Mouse (Mus musculus): ENCODE results near the gene Nrf1. TPM values are rescaled to one million over a fixed set of nuclear protein-coding genes. Genes with fewer than 3 reads are reported as not detected.

Nrf1 gene
- 48.5 and 70.1 TPM in 2 replicates for polyA plus RNA-seq (2014; fragmentation: Nextera tagmentation; extraction: Ambion mirVana)

GRCm38 (mm10) chr6:30047271-30048162 is at the start of gene Nrf1:
TSS of gene Nrf1 (plus strand) at chr6:30047988.
- H3K4me1 ChIP-seq (ENCODE audit: control insufficient read depth, insufficient read depth, low read length): peaks cover 14% of the 10 kb centered on the region; the same call in 1 of the 2 replicates
- peak within 1 kb of the TSS; percentile 88 for H3K4me3 ChIP-seq (ENCODE audit: low read length)
- no peaks in the 10 kb centered on the region for H3K36me3 ChIP-seq (ENCODE audit: control insufficient read depth, insufficient read depth, low read length)
- H3K27ac ChIP-seq (ENCODE audit: low read depth, low read length): peak within 1 kb of the TSS; percentile 100
- H3K4me2 ChIP-seq (replicated peaks; ENCODE audit: low read depth, low read length): peak within 1 kb of the TSS; percentile 60
- no peaks in the 10 kb centered on the region for H3K27me3 ChIP-seq (ENCODE audit: control insufficient read depth, insufficient read depth, low read length)
- no peaks in the 10 kb centered on the region for H3K9me3 ChIP-seq (ENCODE audit: control insufficient read depth, low read length)
- peak; percentile 95 for ATAC-seq (ENCODE audit: low FRiP score, low TSS enrichment)
- under 1% methylated on average over 52 of the region's 78 CpGs for WGBS
- peak within 1 kb of the TSS; percentile 100 for H3K9ac ChIP-seq (ENCODE audit: low read depth, low read length)

- Histone ChIP-seq H3K9me3 (ENCODE audit: control insufficient read depth, low read length) (no peaks in the 10 kb centered on the region), H3K4me2 (replicated peaks; ENCODE audit: low read depth, low read length) (no peak overlapping the region), H3K27me3 (ENCODE audit: control insufficient read depth, insufficient read depth, low read length) (no peaks in the 10 kb centered on the region), H3K4me3 (ENCODE audit: low read length) (no peak overlapping the region), H3K36me3 (ENCODE audit: control insufficient read depth, insufficient read depth, low read length) (no peaks in the 10 kb centered on the region), H3K27ac (ENCODE audit: low read depth, low read length) (no peak overlapping the region), H3K9ac (ENCODE audit: low read depth, low read length) (no peak overlapping the region), H3K4me1 (ENCODE audit: control insufficient read depth, insufficient read depth, low read length) (no peaks in the 10 kb centered on the region)
- no peak for ATAC-seq (ENCODE audit: low FRiP score, low TSS enrichment)
- 71% methylated on average over 9 of the region's 9 CpGs for WGBS
Observed at GRCm38 (mm10) chr6:29998140-29998539, 49.6 kb upstream of the Nrf1 start.

- 56% methylated on average over 4 of the region's 4 CpGs for WGBS
- Histone ChIP-seq H3K9ac (ENCODE audit: low read depth, low read length) (no peak overlapping the region), H3K36me3 (ENCODE audit: control insufficient read depth, insufficient read depth, low read length) (no peaks in the 10 kb centered on the region), H3K4me2 (replicated peaks; ENCODE audit: low read depth, low read length) (no peak overlapping the region), H3K27me3 (ENCODE audit: control insufficient read depth, insufficient read depth, low read length) (no peaks in the 10 kb centered on the region), H3K9me3 (ENCODE audit: control insufficient read depth, low read length) (no peaks in the 10 kb centered on the region), H3K27ac (ENCODE audit: low read depth, low read length) (no peak overlapping the region), H3K4me3 (ENCODE audit: low read length) (no peak overlapping the region), H3K4me1 (ENCODE audit: control insufficient read depth, insufficient read depth, low read length) (no peaks in the 10 kb centered on the region)
- ATAC-seq (ENCODE audit: low FRiP score, low TSS enrichment): no peak
Observed at GRCm38 (mm10) chr6:29998771-29999170, 49.0 kb upstream of the Nrf1 start.

GRCm38 (mm10) chr6:30002628-30003027 is 45.2 kb upstream of the Nrf1 start:
- H3K9me3 ChIP-seq (ENCODE audit: control insufficient read depth, low read length): no peaks in the 10 kb centered on the region
- H3K4me3 ChIP-seq (ENCODE audit: low read length): no peak overlapping the region
- WGBS: 82% methylated on average over 9 of the region's 9 CpGs
- no peaks in the 10 kb centered on the region for H3K36me3 ChIP-seq (ENCODE audit: control insufficient read depth, insufficient read depth, low read length)
- no peak for ATAC-seq (ENCODE audit: low FRiP score, low TSS enrichment)
- no peak overlapping the region for H3K9ac ChIP-seq (ENCODE audit: low read depth, low read length)
- H3K4me1 ChIP-seq (ENCODE audit: control insufficient read depth, insufficient read depth, low read length): no peaks in the 10 kb centered on the region
- H3K27me3 ChIP-seq (ENCODE audit: control insufficient read depth, insufficient read depth, low read length): no peaks in the 10 kb centered on the region
- no peak overlapping the region for H3K27ac ChIP-seq (ENCODE audit: low read depth, low read length)
- no peak overlapping the region for H3K4me2 ChIP-seq (replicated peaks; ENCODE audit: low read depth, low read length)

GRCm38 (mm10) chr6:30005851-30006250 is 41.9 kb upstream of the Nrf1 start:
- H3K36me3 ChIP-seq (ENCODE audit: control insufficient read depth, insufficient read depth, low read length): no peaks in the 10 kb centered on the region
- H3K27me3 ChIP-seq (ENCODE audit: control insufficient read depth, insufficient read depth, low read length): no peaks in the 10 kb centered on the region
- WGBS: 88% methylated on average over 1 of the region's 1 CpGs
- H3K9me3 ChIP-seq (ENCODE audit: control insufficient read depth, low read length): no peaks in the 10 kb centered on the region
- no peak overlapping the region for H3K4me2 ChIP-seq (replicated peaks; ENCODE audit: low read depth, low read length)
- no peak overlapping the region for H3K9ac ChIP-seq (ENCODE audit: low read depth, low read length)
- H3K27ac ChIP-seq (ENCODE audit: low read depth, low read length): no peak overlapping the region
- H3K4me1 ChIP-seq (ENCODE audit: control insufficient read depth, insufficient read depth, low read length): no peaks in the 10 kb centered on the region
- no peak for ATAC-seq (ENCODE audit: low FRiP score, low TSS enrichment)
- H3K4me3 ChIP-seq (ENCODE audit: low read length): no peak overlapping the region

- Histone ChIP-seq H3K4me1 (ENCODE audit: control insufficient read depth, insufficient read depth, low read length) (no peaks in the 10 kb centered on the region), H3K4me2 (replicated peaks; ENCODE audit: low read depth, low read length) (no peak overlapping the region), H3K27me3 (ENCODE audit: control insufficient read depth, insufficient read depth, low read length) (no peaks in the 10 kb centered on the region), H3K9ac (ENCODE audit: low read depth, low read length) (no peak overlapping the region), H3K4me3 (ENCODE audit: low read length) (no peak overlapping the region), H3K27ac (ENCODE audit: low read depth, low read length) (no peak overlapping the region), H3K9me3 (ENCODE audit: control insufficient read depth, low read length) (no peaks in the 10 kb centered on the region), H3K36me3 (ENCODE audit: control insufficient read depth, insufficient read depth, low read length) (no peaks in the 10 kb centered on the region)
- 75% methylated on average over 7 of the region's 7 CpGs for WGBS
- no peak for ATAC-seq (ENCODE audit: low FRiP score, low TSS enrichment)
Observed at GRCm38 (mm10) chr6:30009204-30009603, 38.6 kb upstream of the Nrf1 start.

GRCm38 (mm10) chr6:30013520-30013919 is 34.3 kb upstream of the Nrf1 start:
- 11% methylated on average over 2 of the region's 2 CpGs for WGBS
- Histone ChIP-seq H3K27me3 (ENCODE audit: control insufficient read depth, insufficient read depth, low read length) (no peaks in the 10 kb centered on the region), H3K4me1 (ENCODE audit: control insufficient read depth, insufficient read depth, low read length) (no peaks in the 10 kb centered on the region), H3K36me3 (ENCODE audit: control insufficient read depth, insufficient read depth, low read length) (no peaks in the 10 kb centered on the region), H3K27ac (ENCODE audit: low read depth, low read length) (no peak overlapping the region), H3K9me3 (ENCODE audit: control insufficient read depth, low read length) (no peaks in the 10 kb centered on the region), H3K9ac (ENCODE audit: low read depth, low read length) (no peak overlapping the region), H3K4me3 (ENCODE audit: low read length) (no peak overlapping the region), H3K4me2 (replicated peaks; ENCODE audit: low read depth, low read length) (no peak overlapping the region)
- 0 out of 2 replicates have a peak, but pooled peaks have one; percentile 57 for ATAC-seq (ENCODE audit: low FRiP score, low TSS enrichment)

GRCm38 (mm10) chr6:30014187-30014864 is 33.5 kb upstream of the Nrf1 start:
- Histone ChIP-seq H3K9ac (ENCODE audit: low read depth, low read length) (no peak overlapping the region), H3K36me3 (ENCODE audit: control insufficient read depth, insufficient read depth, low read length) (no peaks in the 10 kb centered on the region), H3K27ac (ENCODE audit: low read depth, low read length) (no peak overlapping the region), H3K4me2 (replicated peaks; ENCODE audit: low read depth, low read length) (no peak overlapping the region), H3K4me1 (ENCODE audit: control insufficient read depth, insufficient read depth, low read length) (no peaks in the 10 kb centered on the region), H3K4me3 (ENCODE audit: low read length) (no peak overlapping the region), H3K9me3 (ENCODE audit: control insufficient read depth, low read length) (no peaks in the 10 kb centered on the region), H3K27me3 (ENCODE audit: control insufficient read depth, insufficient read depth, low read length) (no peaks in the 10 kb centered on the region)
- 72% methylated on average over 5 of the region's 5 CpGs for WGBS
- ATAC-seq (ENCODE audit: low FRiP score, low TSS enrichment): no peak

GRCm38 (mm10) chr6:30021241-30021640 is 26.5 kb upstream of the Nrf1 start:
- Histone ChIP-seq H3K9ac (ENCODE audit: low read depth, low read length) (no peak overlapping the region), H3K9me3 (ENCODE audit: control insufficient read depth, low read length) (no peaks in the 10 kb centered on the region), H3K4me1 (ENCODE audit: control insufficient read depth, insufficient read depth, low read length) (no peaks in the 10 kb centered on the region), H3K4me2 (replicated peaks; ENCODE audit: low read depth, low read length) (no peak overlapping the region), H3K36me3 (ENCODE audit: control insufficient read depth, insufficient read depth, low read length) (no peaks in the 10 kb centered on the region), H3K4me3 (ENCODE audit: low read length) (no peak overlapping the region), H3K27me3 (ENCODE audit: control insufficient read depth, insufficient read depth, low read length) (no peaks in the 10 kb centered on the region), H3K27ac (ENCODE audit: low read depth, low read length) (no peak overlapping the region)
- WGBS: 97% methylated on average over 1 of the region's 1 CpGs
- no peak for ATAC-seq (ENCODE audit: low FRiP score, low TSS enrichment)
